Mouse (Mus musculus) B cell, adult 62 days (primary cell): ENCODE results near the gene Capn3. TPM values are rescaled to one million over a fixed set of nuclear protein-coding genes. Genes with fewer than 3 reads are reported as not detected.

Experiments
- total RNA-seq: library from RNA; stranded (reverse); gene quantifications from 4 replicates; pipeline ENCODE4 v1.2.4, GENCODE M21; 2023

The Capn3 gene
- 0.73 to 2.2 TPM (median 1.4 TPM) in 4 replicates for total RNA-seq

GRCm38 (mm10) chr2:120455719-120456118 is at the start of gene Capn3:
Capn3 (plus strand) TSS chr2:120456019.

Other genes with a start within 250 kb of the Capn3 start
- gene Pla2g4e, start 210.7 kb upstream of the Capn3 start, total RNA-seq, result not detected in 4 replicates
- not detected in 4 replicates for gene Pla2g4d, start 166.8 kb upstream of the Capn3 start, total RNA-seq
- 0.18 to 0.53 TPM in 2 of 4 replicates, not detected in the others for gene Pla2g4f, start 141.9 kb upstream of the Capn3 start, total RNA-seq
- gene Vps39, start 102.9 kb upstream of the Capn3 start, total RNA-seq, result 59.9 to 81.8 TPM (median 70.3 TPM) in 4 replicates
- gene Ganc, start 52.1 kb upstream of the Capn3 start, total RNA-seq, result 41.0 to 54.8 TPM (median 42.9 TPM) in 4 replicates
- gene Tmem87a, start 51.9 kb upstream of the Capn3 start, total RNA-seq, result 51.9 to 54.2 TPM (median 54.0 TPM) in 4 replicates
- 116 to 120 TPM (median 119 TPM) in 4 replicates for gene Zfp106, start 107.8 kb downstream of the Capn3 start, total RNA-seq
- gene Snap23, start 111.7 kb downstream of the Capn3 start, total RNA-seq, result 36.5 to 52.1 TPM (median 46.1 TPM) in 4 replicates
- 17.9 to 22.0 TPM (median 20.4 TPM) in 4 replicates for gene Haus2, start 153.4 kb downstream of the Capn3 start, total RNA-seq
- 24.5 to 36.5 TPM (median 30.2 TPM) in 4 replicates for gene Lrrc57, start 153.5 kb downstream of the Capn3 start, total RNA-seq
- gene Stard9, start 173.1 kb downstream of the Capn3 start, total RNA-seq, result 0.39 to 0.81 TPM (median 0.74 TPM) in 4 replicates